Mouse (Mus musculus) lung, embryonic 14.5 days (tissue): ENCODE data around the gene Wdhd1. TPM values are rescaled to one million over a fixed set of nuclear protein-coding genes. Genes with fewer than 3 reads are reported as not detected.

Source experiments
- ATAC-seq: fragments of 200-750 bp; cut with Nextera tagmentation; 2 replicates; pipeline ENCODE4 v1.8.0; 2017; ENCODE audit warnings: mild to moderate bottlenecking, moderate TSS enrichment, moderate library complexity; ENCODE audit not compliant: insufficient read depth
- DNase-seq: peaks from one replicate; pipeline ENCODE4 v3.0.0-alpha.2; 2015
- H3K27ac ChIP-seq: fragments of 300-500 bp; sonication (generic); 2 replicates; pipeline ENCODE4 v1.5.1; 2014; ENCODE audit warnings: low read depth, mild to moderate bottlenecking, moderate library complexity
- H3K27me3 ChIP-seq: fragments of 300-500 bp; sonication (generic); 2 replicates; pipeline ENCODE4 v1.6.1; 2014; ENCODE audit warnings: low read length, control low read depth; ENCODE audit not compliant: insufficient read depth
- H3K36me3 ChIP-seq: fragments of 300-500 bp; sonication (generic); 2 replicates; pipeline ENCODE4 v1.6.1; 2014; ENCODE audit warnings: control low read depth; ENCODE audit not compliant: insufficient read depth
- H3K4me1 ChIP-seq: fragments of 300-500 bp; sonication (generic); 2 replicates; pipeline ENCODE4 v1.6.1; 2014; ENCODE audit warnings: antibody characterized with exemption, control low read depth; ENCODE audit not compliant: insufficient read depth
- H3K4me2 ChIP-seq: fragments of 300-500 bp; sonication (generic); 2 replicates; pipeline ENCODE4 v1.6.1; 2014; ENCODE audit warnings: mild to moderate bottlenecking
- H3K4me3 ChIP-seq: fragments of 300-500 bp; sonication (generic); 2 replicates; pipeline ENCODE4 v1.5.1; 2014; ENCODE audit warnings: low read depth, low read length
- H3K9ac ChIP-seq: fragments of 300-500 bp; sonication (generic); 2 replicates; pipeline ENCODE4 v1.6.1; 2014
- H3K9me3 ChIP-seq: fragments of 300-500 bp; sonication (generic); 2 replicates; pipeline ENCODE4 v1.6.1; 2016; ENCODE audit warnings: low read depth, low read length, control low read depth
- CTCF ChIP-seq: IDR thresholded peaks from 2 replicates; pipeline ENCODE4 v1.5.1; 2016; ENCODE audit warnings: antibody characterized with exemption, low read depth
- WGBS: fragments of 180-500 bp; shearing (Covaris S2); extraction: QIAGEN DNeasy Blood & Tissue Kit; methylation state at CpG from one replicate; pipeline ENCODE4 v1.1.7; 2014; 5-methylcytosine and 5-hydroxymethylcytosine counted together
- polyA plus RNA-seq: library from polyadenylated mRNA; unstranded; fragments of >200 nt; fragmentation: Nextera tagmentation; extraction: Ambion mirVana; gene quantifications from 2 replicates; pipeline ENCODE4 v1.2.1, GENCODE M21; 2014

Wdhd1 gene
- polyA plus RNA-seq, 1 experiment from 2014 or later, result 46.8 TPM

- Histone ChIP-seq H3K27ac (no peak overlapping the region), H3K36me3 (no peaks in the 10 kb centered on the region), H3K27me3 (no peaks in the 10 kb centered on the region), H3K4me2 (no peak overlapping the region), H3K9ac (no peak overlapping the region), H3K4me3 (no peak overlapping the region), H3K9me3 (no peaks in the 10 kb centered on the region), H3K4me1 (no peaks in the 10 kb centered on the region)
- ATAC-seq, result no peak
- WGBS, result 53% methylated on average over 5 of the region's 5 CpGs
- no peak for DNase-seq
- TF ChIP-seq CTCF, result no peak
These were observed 42.0 kb downstream of the Wdhd1 start for GRCm38 (mm10) chr14:47234526-47235250.

DNA sequence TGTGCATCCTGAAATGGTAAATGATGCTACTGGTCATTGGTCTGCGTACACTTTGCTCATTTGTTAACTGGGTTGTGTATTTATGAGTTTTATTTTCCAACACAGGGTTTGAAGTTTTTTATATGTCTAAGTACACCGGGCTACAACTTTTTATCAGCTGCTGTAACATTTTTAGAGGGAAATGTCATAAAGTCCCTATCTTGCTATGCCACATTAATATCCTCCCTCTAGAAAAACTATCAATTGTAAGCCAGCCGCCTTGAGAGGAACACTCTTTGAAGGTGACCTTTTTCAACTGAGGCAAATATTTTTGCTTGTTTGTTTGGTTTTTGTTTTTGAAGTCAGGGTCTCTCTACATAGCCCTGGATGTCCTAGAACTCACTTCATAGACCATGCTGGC lies 42.6 kb downstream of the Wdhd1 start:
- DNase-seq (no peak), ATAC-seq (no peak)
- TF ChIP-seq CTCF, result no peak
- no peaks in the 10 kb centered on the region for H3K9me3 ChIP-seq
- H3K4me3 ChIP-seq, result no peak overlapping the region
- no peak overlapping the region for H3K4me2 ChIP-seq
- H3K4me1 ChIP-seq, result no peaks in the 10 kb centered on the region
- H3K9ac ChIP-seq, result no peak overlapping the region
- 82% methylated on average over 3 of the region's 3 CpGs for WGBS
- no peaks in the 10 kb centered on the region for H3K36me3 ChIP-seq
- H3K27ac ChIP-seq, result no peak overlapping the region
- no peaks in the 10 kb centered on the region for H3K27me3 ChIP-seq

- no peak overlapping the region for H3K4me3 ChIP-seq
- TF ChIP-seq CTCF, result no peak
- ATAC-seq (no peak), DNase-seq (no peak)
- H3K9me3 ChIP-seq, result no peaks in the 10 kb centered on the region
- no peak overlapping the region for H3K27ac ChIP-seq
- H3K4me2 ChIP-seq, result no peak overlapping the region
- no peaks in the 10 kb centered on the region for H3K4me1 ChIP-seq
- H3K36me3 ChIP-seq, result no peaks in the 10 kb centered on the region
- no peak overlapping the region for H3K9ac ChIP-seq
- WGBS, result 43% methylated on average over 2 of the region's 2 CpGs
- H3K27me3 ChIP-seq, result no peaks in the 10 kb centered on the region
These were observed 43.1 kb downstream of the Wdhd1 start for GRCm38 (mm10) chr14:47233602-47234001.

GRCm38 (mm10) chr14:47229796-47230376 lies 46.8 kb downstream of the Wdhd1 start:
- no peak for ATAC-seq
- Histone ChIP-seq H3K4me1 (no peaks in the 10 kb centered on the region), H3K27me3 (no peaks in the 10 kb centered on the region), H3K4me2 (no peak overlapping the region), H3K9me3 (no peaks in the 10 kb centered on the region), H3K27ac (no peak overlapping the region), H3K36me3 (no peaks in the 10 kb centered on the region), H3K4me3 (no peak overlapping the region), H3K9ac (no peak overlapping the region)
- DNase-seq, result no peak
- WGBS, result 65% methylated on average over 11 of the region's 11 CpGs
- TF ChIP-seq CTCF, result no peak

GRCm38 (mm10) chr14:47225931-47226330 lies 50.7 kb downstream of the Wdhd1 start:
- H3K4me1 ChIP-seq, result no peaks in the 10 kb centered on the region
- H3K27me3 ChIP-seq, result no peaks in the 10 kb centered on the region
- H3K4me2 ChIP-seq, result no peak overlapping the region
- H3K4me3 ChIP-seq, result no peak overlapping the region
- ATAC-seq (no peak), DNase-seq (no peak)
- no peak overlapping the region for H3K27ac ChIP-seq
- H3K36me3 ChIP-seq, result no peaks in the 10 kb centered on the region
- H3K9me3 ChIP-seq, result no peaks in the 10 kb centered on the region
- TF ChIP-seq CTCF, result no peak
- H3K9ac ChIP-seq, result no peak overlapping the region
- WGBS, result 84% methylated on average over 8 of the region's 8 CpGs

GRCm38 (mm10) chr14:47224476-47225325 lies 52.0 kb downstream of the Wdhd1 start:
- no peak overlapping the region for H3K9ac ChIP-seq
- no peaks in the 10 kb centered on the region for H3K36me3 ChIP-seq
- no peaks in the 10 kb centered on the region for H3K4me1 ChIP-seq
- H3K4me3 ChIP-seq, result no peak overlapping the region
- H3K4me2 ChIP-seq, result no peak overlapping the region
- no peak; the same call in 1 of the 2 replicates for TF ChIP-seq CTCF
- H3K27ac ChIP-seq, result no peak overlapping the region
- H3K27me3 ChIP-seq, result no peaks in the 10 kb centered on the region
- ATAC-seq, result no peak
- no peaks in the 10 kb centered on the region for H3K9me3 ChIP-seq
- WGBS, result 69% methylated on average over 10 of the region's 10 CpGs
- peak; percentile 28 for DNase-seq
